ENCODE assay signal across 22 mouse cellular contexts in genomic region chr14:39638776-39639175, GRCm38 (mm10).
"Had no signal": no experiment of that assay in that cellular context is flagged by ENCODE, and none has a peak within 500 bp of the region (broad histone marks: within the 10 kb centered on the region; RNA-seq: fewer than 3 reads in every experiment).

No protein-coding gene starts in this region.

- H3K27ac ChIP-seq: heart, embryonic 10.5 days; hindbrain, embryonic 13.5 days; hindbrain, embryonic 15.5 days; hindbrain, postnatal 0 days; layer of hippocampus, adult 2 months; left cerebral cortex, adult 2 months; limb, embryonic 10.5 days; limb, embryonic 12.5 days; liver, embryonic 13.5 days; liver, embryonic 15.5 days had no signal

- DNase-seq: gastrocnemius, postnatal 14 days; gastrocnemius, postnatal 36 days; heart, adult 18-20 months; heart, postnatal 10 days; kidney, adult 11 months; kidney, adult 2 months; kidney, postnatal 10 days; kidney, postnatal 25 days; kidney, postnatal 4 days; liver; liver, embryonic 13.5 days; liver, postnatal 0 days had no signal

- H3K36me3 ChIP-seq: heart, embryonic 10.5 days; heart, embryonic 12.5 days; hindbrain, embryonic 13.5 days; hindbrain, embryonic 15.5 days; limb, embryonic 10.5 days; limb, embryonic 12.5 days; liver, embryonic 13.5 days; liver, embryonic 15.5 days had no signal

- H3K4me1 ChIP-seq: heart, embryonic 10.5 days; heart, embryonic 12.5 days; hindbrain, embryonic 13.5 days; hindbrain, embryonic 15.5 days; limb, embryonic 10.5 days; limb, embryonic 12.5 days; liver, embryonic 13.5 days; liver, embryonic 15.5 days had no signal

- H3K9me3 ChIP-seq: heart, embryonic 10.5 days; heart, embryonic 12.5 days; hindbrain, embryonic 13.5 days; hindbrain, embryonic 15.5 days; limb, embryonic 10.5 days; limb, embryonic 12.5 days; liver, embryonic 13.5 days; liver, embryonic 15.5 days had no signal

- H3K4me3 ChIP-seq: heart, embryonic 10.5 days; heart, embryonic 12.5 days; hindbrain, embryonic 13.5 days; hindbrain, embryonic 15.5 days; layer of hippocampus, adult 2 months; left cerebral cortex, adult 2 months; limb, embryonic 10.5 days; limb, embryonic 12.5 days; liver, embryonic 13.5 days; liver, embryonic 15.5 days had no signal

- H3K9ac ChIP-seq: heart, embryonic 12.5 days; hindbrain, embryonic 13.5 days; hindbrain, embryonic 15.5 days; limb, embryonic 12.5 days; liver, embryonic 13.5 days; liver, embryonic 15.5 days; liver, postnatal 0 days had no signal
